Mouse (Mus musculus) gastrocnemius, postnatal 4 days (tissue): Measurements from ENCODE around the gene Nav2. TPM values are rescaled to one million over a fixed set of nuclear protein-coding genes. Genes with fewer than 3 reads are reported as not detected.

Experiments used
- DNase-seq, 2 experiments: peaks; one replicate each; pipeline ENCODE4 v3.0.0; 2021 to 2022; ENCODE audit warnings: low spot score in 2 of 2, mixed read lengths in 2 of 2
- long read RNA-seq, 2 experiments: library from polyadenylated mRNA; stranded (forward); transcript quantifications; one replicate each; pipeline ENCODE4 v2.0.0; 2021
- total RNA-seq, 2 experiments: library from RNA; stranded (reverse); gene quantifications; 2 replicates each; pipeline ENCODE4 v1.2.3; 2021

Gene Nav2
- 10 to 100 TPM; 79.5 to 86.2 TPM for total RNA-seq
- long read RNA-seq, experiment 1, partial matches to known transcripts, result 1 of 3 reads
- long read RNA-seq, experiment 1, other reads (novel, unspliced or antisense), result 2 of 3 reads
- long read RNA-seq, experiment 2, partial matches to known transcripts, result 1 of 7 reads
- long read RNA-seq, experiment 2, other reads (novel, unspliced or antisense), result 6 of 7 reads

DNA sequence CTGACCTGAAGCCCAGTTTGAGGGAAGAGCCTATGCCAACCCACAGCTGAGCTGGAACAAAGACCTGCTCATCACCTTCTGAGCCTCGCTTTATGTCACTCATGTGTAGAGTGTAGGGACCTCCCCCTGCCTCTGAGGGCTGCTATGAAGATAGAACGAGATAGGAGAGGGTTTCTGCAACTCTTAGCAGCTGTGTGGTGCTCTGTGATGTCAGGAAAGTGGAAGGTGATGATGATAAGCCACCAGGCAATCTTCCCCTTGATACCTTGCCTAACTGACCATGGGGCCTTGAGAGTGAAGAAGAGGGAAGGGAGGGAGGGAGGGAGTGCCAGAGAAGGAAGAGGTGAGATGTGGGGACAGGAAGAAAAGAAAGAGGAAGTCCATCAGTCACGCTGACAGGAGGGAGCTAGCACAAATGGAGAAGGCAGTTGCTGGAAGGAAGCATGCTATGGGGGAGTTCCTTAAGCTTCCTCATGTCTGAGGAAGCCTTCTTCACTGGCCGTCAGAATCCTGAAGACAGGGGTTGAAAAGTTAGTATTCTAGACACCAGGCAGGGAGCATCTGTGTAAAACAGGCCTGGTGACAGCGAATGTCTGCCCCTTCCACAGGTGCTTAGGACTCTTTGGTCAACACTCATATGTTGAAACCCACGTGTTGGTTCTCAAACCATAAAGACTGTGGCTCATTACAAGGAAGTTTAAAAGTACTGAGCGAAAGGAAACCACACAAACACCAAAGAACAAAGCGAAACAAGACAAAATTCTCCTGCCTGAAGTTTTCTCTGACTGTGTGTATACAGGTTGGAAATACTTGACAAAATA is at the start of gene Nav2:
Nav2 (plus strand) TSS at position 196 of the 821 bp plus-strand sequence.
- DNase-seq, result no peak

DNA sequence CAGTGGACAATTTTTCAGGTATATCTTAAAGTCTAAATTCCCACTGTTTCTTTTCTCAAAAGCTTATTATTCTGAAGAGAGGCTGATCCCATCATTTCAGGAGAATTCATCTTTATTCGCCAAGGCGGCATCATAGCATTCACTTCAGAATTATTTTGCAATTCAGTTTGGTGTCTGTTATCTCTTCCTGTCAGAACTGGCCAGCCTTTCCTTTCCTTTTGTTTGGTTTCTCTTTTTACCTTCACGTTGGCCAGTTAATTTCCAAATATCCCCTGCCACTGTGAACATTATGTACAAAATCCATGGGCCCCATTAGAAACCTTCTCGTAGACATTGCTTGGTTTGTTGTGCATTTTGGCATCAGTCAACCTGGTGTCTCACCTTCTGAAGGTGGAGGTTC is 49.2 kb upstream of the Nav2 start:
- no peak for DNase-seq

DNA sequence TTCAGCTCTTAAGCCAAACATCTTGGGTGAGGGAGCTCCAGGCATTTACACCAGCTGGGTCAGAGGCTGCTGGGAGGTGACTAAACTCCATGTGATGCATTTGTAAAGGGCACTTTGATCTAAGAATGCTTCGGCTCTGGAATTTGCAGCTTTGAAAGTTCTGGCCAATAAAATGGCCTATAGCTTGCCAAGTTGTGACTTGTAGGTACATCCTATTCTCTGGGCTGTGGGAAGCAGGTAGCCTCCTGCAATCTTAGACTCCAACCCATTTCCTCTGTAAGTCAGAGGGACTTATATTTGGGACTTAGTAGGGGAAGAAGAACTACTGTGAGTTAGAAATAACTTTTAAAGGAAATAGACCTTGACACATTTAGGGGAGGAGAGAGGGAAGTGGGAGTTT is 47.6 kb upstream of the Nav2 start:
- DNase-seq, result no peak

DNA sequence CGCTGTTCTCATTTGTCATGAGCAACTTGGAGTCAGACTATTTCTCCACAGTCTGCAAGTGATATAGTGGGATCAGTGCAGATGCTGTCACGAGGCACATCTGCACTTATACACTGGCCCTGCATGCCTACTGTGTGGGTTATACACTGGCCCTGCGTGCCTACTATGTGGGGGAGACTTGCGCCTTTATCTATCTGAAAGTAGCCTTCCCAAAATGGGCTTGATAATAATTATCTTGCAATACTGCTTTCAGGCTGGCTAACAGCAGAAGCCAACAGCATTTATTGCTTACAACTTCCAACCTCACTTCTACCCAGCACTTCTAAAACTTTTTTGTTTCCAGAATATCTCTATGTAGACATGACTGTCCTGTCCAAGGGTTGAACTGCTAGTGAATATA is 46.7 kb upstream of the Nav2 start:
- DNase-seq, result no peak

DNA sequence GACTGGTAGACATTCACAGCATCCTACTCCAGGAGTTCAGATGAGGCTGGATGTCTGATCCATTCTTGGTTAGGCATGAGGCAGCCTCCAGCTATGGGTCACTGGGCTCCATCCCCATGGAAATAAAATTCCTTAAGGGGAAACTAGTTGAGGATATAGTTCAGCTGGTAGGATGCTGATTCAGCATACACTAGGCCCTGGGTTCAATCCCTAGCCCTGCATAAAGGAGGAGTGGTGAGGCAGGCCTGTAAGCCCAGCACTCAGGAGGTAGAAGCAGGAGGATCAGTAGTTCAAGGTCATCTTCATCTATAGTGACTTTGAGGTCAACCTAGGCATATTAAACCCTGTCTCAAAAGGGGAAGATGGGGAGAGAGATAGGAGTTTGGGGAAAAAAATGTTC is 44.3 kb upstream of the Nav2 start:
- DNase-seq, result no peak

DNA sequence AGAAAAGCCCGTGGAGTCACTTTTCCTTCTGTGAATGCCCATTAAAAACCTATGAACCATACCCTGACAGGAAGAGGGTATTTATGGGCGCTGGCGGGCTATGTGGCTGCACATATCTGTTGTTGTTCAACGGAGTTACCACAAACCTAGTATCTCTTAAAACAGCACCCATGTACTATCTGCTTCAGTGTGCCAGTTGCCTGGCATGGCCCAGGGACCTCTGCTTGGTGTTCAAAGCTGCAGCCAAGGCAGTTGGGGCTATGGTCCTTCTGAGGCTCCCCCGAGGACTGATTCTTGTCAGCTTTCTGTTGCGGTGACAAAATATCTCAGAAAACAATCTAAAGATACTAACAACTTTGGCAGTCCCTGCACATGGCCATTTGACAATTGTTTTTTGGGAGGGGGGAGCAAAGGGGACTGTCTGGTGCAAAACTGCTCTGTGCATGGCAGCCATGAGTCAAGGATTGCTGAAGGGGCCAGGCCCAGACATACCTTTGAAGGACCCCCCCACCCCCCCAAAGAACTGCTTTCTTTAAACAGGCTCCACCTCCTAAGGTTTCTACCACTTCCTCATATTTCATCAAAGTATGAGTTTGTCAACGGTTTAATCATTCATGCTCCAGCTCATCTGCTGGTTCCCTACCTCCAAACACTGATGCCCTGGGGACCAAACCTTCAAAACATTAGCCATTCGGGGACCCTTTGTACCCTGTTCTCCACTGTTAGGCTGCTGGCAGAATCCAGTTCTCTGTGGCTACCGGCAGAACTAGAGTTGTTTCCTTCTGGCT is 43.7 kb upstream of the Nav2 start:
- DNase-seq, result no peak

DNA sequence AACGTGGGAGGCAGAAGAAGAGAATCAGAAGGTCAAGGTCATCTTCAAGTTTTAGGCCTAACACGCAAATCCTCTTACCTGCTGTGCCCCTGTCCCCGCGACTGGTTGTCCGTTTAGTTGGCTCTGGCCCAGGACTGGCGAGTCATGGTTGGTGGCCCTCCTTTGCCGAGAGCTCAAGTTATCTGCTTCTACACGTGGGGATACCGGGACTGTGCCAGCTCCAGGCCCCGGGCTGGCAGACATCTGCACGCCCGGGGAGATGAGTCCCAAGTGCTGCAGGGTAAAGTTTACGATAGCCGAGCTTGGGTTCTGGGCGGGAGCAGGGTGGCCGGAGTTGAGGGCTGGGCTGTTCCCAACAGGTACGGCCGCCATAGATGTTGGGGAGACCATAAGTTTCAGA is 40.9 kb upstream of the Nav2 start:
- DNase-seq, result no peak

DNA sequence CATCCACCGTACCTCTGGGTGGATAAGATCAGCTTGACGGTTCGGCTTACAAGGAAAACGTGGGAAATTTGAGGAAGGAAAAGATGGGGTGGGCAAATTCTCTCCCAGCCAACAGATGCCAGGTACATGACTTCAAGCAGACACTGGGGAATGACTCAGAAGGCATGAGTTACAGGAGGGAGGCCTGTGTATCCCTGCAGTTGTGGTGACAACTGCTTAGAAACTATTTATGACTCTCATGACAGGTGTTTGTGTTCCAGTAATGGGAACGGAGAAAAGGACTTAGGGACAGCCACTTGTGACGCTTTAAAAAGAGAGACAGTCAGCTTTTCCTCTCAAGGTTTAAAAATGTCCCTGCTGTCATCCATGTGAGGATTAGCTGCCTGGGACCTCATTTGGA is 38.4 kb upstream of the Nav2 start:
- DNase-seq, result no peak

DNA sequence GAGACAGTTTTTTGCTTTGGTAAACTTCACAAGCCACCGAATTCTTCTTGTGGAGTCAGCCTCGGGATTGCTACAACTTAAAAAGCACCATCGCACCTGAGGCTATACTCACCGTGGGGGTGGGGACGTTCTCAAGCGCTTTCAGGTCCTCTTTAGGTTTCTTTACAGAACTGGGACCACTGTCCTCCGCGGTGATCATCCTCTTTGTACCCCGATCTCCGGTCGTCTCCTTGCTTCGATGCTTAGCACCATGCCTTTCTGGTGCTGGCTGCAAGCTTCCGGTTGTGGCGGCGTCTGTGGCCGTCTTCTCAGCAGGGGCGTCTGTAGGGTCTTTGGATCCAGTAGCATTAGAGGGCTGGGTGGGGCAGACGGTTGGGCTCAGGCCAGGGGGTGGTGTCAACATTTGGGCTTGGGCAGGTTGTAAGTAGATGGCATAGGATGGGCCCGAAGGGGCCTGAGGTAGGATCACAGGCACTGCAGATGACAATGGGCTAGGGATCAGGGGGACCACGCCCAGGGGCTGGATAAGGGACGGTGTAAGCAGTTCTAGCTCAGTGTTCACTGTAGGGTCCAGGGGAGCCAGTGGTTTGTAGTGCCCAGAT is 37.8 kb upstream of the Nav2 start:
- no peak for DNase-seq

DNA sequence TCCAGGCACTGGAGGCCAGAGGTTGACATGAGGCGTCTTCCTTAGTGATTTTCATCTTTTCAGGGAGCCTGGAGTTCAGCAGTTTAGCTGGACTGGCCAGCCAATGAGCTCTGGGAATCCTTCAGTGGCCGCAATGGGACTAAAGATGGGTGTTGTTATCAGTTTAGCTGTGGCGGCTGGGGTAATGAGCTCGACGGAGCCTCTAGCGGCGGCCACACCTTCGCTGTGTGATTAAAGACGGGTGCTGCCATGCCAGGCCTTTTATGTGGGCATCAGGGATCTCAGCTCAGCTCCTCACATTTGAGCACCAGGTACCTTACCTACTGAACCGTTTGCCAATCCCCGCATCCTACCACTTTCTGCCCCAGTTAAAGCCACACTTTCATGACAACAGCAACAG is 37.2 kb upstream of the Nav2 start:
- DNase-seq, result no peak

DNA sequence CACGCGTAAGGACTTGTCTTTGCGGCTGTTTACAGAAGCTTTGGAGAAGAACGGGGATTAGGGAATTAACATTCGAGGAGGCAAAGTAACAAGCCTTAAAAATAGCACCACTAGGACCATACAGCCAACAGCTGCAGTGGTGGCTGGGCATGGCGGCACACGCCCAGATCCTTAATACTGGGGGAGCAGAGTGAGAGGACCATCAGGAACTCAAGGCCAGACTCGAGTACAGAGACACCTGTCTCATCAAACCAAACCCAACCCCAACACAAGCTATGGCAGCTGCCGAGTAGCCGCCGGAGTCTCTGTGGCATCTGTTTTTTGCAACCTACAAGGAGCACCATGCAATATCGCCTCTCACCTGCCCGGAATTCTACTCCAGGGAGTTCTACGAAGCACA is 33.4 kb upstream of the Nav2 start:
- DNase-seq, result no peak

DNA sequence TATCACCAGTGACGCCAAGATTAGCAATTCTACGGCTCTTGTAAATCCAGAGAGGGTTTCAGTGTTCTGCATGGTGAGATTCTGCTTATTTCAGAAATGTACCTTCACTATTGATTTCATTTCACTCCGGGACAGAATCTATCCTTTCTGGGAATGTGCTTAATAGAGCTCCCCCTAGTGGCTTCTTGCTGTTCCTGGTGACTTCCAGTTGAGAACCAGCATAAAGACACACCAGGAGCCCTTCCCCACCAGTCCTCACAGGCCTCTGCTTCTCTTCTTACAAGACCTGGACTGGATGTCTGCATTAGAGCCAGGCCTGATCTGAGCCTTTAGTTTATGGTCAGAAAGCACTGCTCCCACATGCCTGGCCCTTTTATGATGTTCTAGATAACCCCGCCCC is 32.0 kb upstream of the Nav2 start:
- peak in 1 of 2 experiments; percentile 34 for DNase-seq

DNA sequence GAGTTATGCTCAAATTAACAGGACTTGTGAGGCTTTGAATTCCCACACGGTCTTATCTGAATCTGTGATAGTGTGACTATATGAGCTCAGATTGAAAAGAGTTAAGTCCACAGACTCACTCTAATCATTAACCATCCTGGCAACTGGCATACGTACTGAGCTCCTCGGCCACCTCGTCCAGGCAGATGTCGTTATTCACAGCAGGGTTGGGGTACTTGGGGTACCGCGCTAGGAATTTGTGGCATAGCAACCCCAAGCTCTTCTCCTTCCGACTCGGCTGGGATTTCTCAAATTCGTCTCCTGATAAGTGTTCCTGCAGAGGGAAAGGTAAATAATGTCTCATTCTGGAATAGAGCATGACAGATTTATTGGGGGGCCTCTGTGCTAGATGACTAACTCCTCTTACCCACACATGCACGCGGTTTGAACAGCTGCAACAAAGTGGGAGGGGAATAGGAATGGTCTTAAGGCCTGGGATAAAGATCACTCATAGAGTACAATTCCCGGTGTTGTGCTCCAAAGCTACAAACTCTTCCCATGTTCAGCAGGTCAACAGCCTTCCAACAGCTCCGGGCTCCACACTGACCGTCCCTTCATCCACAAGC is 30.6 kb upstream of the Nav2 start:
- no peak for DNase-seq

DNA sequence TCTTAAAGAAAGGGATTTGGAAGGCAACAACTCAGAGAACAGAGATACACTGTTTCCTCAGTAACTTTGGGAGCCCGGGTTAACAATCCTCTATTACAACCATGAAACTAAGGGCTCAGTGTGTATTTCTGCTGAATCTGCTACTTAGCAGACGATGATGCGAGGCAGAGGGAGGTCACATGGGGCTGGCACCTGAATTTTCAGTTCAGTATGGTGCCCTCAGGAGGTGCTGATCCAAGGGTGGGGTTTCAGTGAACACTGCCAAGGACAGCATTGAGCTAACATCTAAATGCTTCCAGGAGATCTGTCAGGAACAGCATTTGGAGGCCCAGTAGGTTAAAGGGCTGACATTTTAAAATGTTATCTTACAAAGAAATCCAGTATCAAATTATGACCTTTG is 28.9 kb upstream of the Nav2 start:
- DNase-seq, result no peak

DNA sequence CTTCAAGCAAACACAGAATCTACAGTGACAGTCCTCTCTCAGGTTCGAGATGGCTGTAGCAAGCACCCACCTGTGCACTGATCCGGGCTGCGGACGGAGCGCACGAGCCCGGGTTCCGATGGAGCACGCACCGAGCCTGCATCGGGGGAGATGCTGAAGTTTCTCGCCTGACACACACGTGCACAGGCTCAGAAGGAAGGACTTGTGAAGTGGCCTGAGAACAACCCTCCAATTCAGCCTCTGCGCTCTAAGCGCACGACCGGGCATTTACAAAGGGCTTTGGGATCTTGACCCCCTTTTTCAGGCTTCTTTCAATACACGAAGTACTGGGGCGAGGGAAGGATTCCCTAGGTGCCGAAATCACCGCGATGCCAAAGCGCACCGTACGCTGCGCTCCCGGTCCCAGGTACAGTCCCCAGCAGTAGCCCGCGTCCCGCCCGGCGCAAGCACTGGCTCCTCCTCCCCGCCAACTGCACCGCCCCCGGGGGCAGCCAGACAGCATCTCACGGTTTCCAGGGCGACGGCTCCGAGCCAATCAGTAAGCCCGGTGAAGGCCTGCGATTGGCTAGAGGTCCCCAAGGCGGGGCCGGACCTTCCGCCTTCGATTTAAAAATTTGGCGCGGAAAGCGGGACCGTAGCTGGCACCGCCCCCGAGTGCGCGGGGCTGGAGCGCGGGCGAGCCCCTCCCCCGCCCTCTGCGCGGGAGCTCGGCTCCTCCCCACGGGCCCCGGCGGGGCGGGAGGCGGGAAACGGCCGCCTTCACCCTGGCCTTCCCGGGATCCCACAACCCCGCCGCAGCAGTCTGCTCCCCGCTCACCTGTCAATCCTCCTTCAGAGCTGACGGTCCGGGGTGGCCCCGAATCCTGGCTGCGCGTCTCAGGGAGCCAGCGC is 27.7 kb upstream of the Nav2 start:
- peak; percentile 92 to 97 for DNase-seq

DNA sequence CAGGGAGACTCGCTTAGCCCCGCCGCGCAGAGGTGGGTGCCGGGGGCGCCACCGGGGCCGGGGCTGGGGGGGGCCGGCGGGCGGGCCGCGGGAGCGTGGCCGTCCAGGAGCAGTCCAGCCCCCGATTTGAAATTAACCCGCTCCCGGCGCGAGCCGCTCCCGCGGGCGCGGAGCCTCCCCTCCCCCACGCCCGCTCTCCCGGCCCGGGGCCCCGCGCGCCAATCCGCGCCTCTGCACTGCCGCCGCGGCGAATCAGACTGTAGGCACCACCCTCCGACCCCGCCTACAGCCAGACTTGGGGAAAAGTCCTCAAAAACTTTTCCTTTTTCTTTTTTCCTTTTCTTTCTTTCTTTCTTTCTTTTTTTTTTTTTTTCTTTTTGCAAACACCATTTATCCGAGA is 27.0 kb upstream of the Nav2 start, which contains the start of gene E2f8:
E2f8 (minus strand) TSS at position 111 of the 400 bp plus-strand sequence.
- peak; percentile 77 to 85 for DNase-seq

DNA sequence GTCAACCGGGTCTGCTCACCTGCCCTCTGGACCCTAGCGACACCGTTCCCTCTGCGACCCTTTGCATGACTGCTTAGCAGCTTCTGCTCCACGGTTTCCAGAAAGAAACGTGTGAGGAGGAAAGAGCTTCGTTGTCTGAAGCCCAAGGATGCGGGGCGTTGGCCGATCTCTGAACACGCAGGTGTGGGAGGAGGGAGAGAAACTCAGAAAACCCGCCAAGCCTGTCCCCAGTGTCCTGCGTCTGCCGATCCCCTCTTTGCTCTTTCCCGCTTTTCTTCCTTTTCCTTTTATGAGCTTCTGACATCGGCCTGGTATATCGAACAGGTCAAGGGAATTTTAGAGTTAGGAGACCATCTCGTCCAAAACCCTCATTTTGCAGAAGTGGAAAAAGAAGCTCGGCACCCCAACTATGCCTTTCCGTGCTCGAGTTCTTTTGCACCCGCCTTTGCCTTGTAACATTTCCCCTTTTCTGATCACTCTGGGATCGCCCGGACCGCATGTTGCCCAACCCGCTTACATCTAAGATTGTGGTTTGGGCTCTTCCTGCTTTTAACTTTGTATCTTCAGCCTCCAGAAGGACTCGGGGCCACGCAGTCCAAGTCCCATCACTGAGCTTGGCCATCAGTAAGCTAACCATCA is 26.4 kb upstream of the Nav2 start:
- DNase-seq, result peak in 1 of 2 experiments; percentile 38

DNA sequence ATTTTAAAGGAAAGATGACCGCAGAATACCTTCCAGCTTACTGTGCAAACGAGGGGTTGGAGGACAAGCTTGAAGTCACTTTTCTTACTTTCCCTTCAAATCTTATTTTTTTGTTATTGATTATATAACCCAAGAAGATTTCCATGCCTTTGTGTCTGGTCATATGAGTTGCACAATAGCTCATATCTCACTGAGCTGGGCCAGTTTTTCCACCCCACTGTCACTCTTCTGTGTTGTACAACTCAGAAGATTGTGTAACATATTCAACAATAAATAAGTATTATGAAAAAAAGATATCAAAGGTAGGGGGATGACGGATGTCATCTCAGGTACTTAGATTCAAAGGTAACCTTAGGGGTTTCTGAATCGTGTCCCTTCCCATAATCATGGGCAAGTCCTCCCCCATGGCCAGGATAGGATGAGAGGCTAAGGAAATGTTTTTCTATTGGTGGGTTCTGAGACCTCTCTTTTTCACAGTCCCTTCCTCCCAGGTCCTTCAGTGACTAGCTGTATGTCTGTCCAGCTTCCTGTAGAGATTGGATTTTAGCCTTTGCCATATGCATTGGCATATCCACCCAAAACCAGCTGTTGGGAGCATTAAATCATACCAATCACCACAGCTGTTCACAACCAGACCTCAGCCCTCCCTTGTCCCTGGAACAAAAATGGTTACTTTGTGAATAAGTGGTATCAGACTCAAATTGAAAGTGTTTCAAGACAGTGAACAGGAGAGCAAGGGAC is 24.8 kb upstream of the Nav2 start:
- no peak for DNase-seq

DNA sequence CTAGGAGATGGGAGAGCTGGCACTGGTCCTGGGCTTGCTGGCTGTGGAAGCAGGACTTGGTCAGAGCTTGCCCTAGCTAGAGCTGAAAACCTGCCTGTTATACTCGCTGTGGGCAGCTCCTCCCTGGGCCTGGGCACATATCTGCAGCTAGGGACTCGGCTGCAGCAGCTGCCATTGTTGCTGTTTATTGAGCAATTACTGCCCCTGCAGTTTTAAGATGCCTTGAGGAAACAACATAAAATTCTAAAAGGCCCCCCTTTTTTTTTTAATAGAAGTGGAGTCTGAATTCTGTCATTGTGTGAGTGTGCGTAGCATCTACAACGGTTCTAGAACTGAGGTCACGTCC is 24.3 kb upstream of the Nav2 start:
- no peak for DNase-seq
